Mouse (Mus musculus) MEL (cell line): ENCODE measurements around the gene Kcnmb2. TPM values are rescaled to one million over a fixed set of nuclear protein-coding genes. Genes with fewer than 3 reads are reported as not detected.

Experiments
- DNase-seq: peaks from one replicate; pipeline ENCODE4 v3.0.0; 2011; ENCODE audit warnings: low read depth, low spot score
- H3K27ac ChIP-seq: 2 replicates; pipeline ENCODE4 v1.5.1; 2012; ENCODE audit warnings: low read depth, mild to moderate bottlenecking, control low read depth, low read length, moderate library complexity; ENCODE audit not compliant: control insufficient read depth
- H3K27me3 ChIP-seq, 2 experiments: fragments of 150-350 bp in 1 of 2; sonication (generic) in 1 of 2; 2 replicates each; pipeline ENCODE4 v1.6.1; 2012; ENCODE audit warnings: low read length in 2 of 2, mild to moderate bottlenecking in 2 of 2, improper control_type of control experiment in 1 of 2, moderate library complexity in 1 of 2; ENCODE audit not compliant: insufficient read depth in 2 of 2, control insufficient read depth in 1 of 2
- H3K36me3 ChIP-seq, 2 experiments: 2 replicates each; pipeline ENCODE4 v1.6.1; 2012 to 2014; ENCODE audit warnings: low read length in 2 of 2, improper control_type of control experiment in 1 of 2, inconsistent platforms in 1 of 2, mild to moderate bottlenecking in 1 of 2; ENCODE audit not compliant: insufficient read depth in 2 of 2, control insufficient read depth in 1 of 2
- H3K4me1 ChIP-seq, 2 experiments: fragments of 150-350 bp in 1 of 2; sonication (generic) in 1 of 2; 2 replicates each; pipeline ENCODE4 v1.6.1; 2012; ENCODE audit warnings: low read length in 2 of 2, improper control_type of control experiment in 1 of 2, mild to moderate bottlenecking in 1 of 2; ENCODE audit not compliant: insufficient read depth in 2 of 2, control insufficient read depth in 1 of 2
- H3K4me3 ChIP-seq, 2 experiments: fragments of 150-350 bp in 1 of 2; sonication (generic) in 1 of 2; 2 replicates each; pipeline ENCODE4 v1.5.1; 2012; ENCODE audit warnings: low read depth in 2 of 2, low read length in 2 of 2, mild to moderate bottlenecking in 2 of 2, moderate library complexity in 2 of 2, control low read depth in 1 of 2, improper control_type of control experiment in 1 of 2; ENCODE audit not compliant: control insufficient read depth in 1 of 2, insufficient read depth in 1 of 2
- H3K79me2 ChIP-seq: 2 replicates; pipeline ENCODE4 v1.6.1; 2012; ENCODE audit warnings: mild to moderate bottlenecking, low read length, moderate library complexity; ENCODE audit not compliant: control insufficient read depth, poor library complexity, insufficient read depth
- H3K9ac ChIP-seq: 2 replicates; pipeline ENCODE4 v1.6.1; 2012; ENCODE audit warnings: low read depth, mild to moderate bottlenecking, control low read depth, low read length, moderate library complexity; ENCODE audit not compliant: control insufficient read depth, poor library complexity, severe bottlenecking
- H3K9me3 ChIP-seq: fragments of 150-350 bp; sonication (generic); replicated peaks from 2 replicates; pipeline ENCODE4 v1.6.1; 2012; ENCODE audit warnings: mild to moderate bottlenecking, low read length, improper control_type of control experiment, moderate library complexity; ENCODE audit not compliant: insufficient read depth
- CHD1 ChIP-seq: IDR thresholded peaks from 2 replicates; pipeline ENCODE4 v1.6.1; 2012; ENCODE audit warnings: low read depth, mild to moderate bottlenecking, inconsistent platforms, low read length, improper control_type of control experiment
- CHD2 ChIP-seq: IDR thresholded peaks from 2 replicates; pipeline ENCODE4 v1.6.1; 2011; ENCODE audit warnings: low read length, improper control_type of control experiment
- CTCF ChIP-seq, 3 experiments: IDR thresholded peaks in 2 of 3; conservative IDR thresholded peaks in 1 of 3; 2 replicates each; pipeline ENCODE4 v1.5.1; 2011 to 2012; ENCODE audit warnings: low read length in 3 of 3, low read depth in 2 of 3, mild to moderate bottlenecking in 2 of 3, improper control_type of control experiment in 1 of 3, inconsistent platforms in 1 of 3, mixed read lengths in 1 of 3, moderate library complexity in 1 of 3; ENCODE audit not compliant: control insufficient read depth in 1 of 3, insufficient read depth in 1 of 3, poor library complexity in 1 of 3, severe bottlenecking in 1 of 3
- E2F4 ChIP-seq: IDR thresholded peaks from 2 replicates; pipeline ENCODE4 v1.6.1; 2011; ENCODE audit warnings: low read depth, low read length, improper control_type of control experiment, borderline replicate concordance
- ELF1 ChIP-seq: IDR thresholded peaks from 2 replicates; pipeline ENCODE4 v1.6.1; 2014; ENCODE audit warnings: low read depth, mild to moderate bottlenecking, inconsistent platforms, low read length, improper control_type of control experiment, moderate library complexity
- EP300 ChIP-seq, 2 experiments: IDR thresholded peaks; 2 replicates each; pipeline ENCODE4 v1.6.1; 2011; ENCODE audit warnings: improper control_type of control experiment in 2 of 2, low read length in 2 of 2, low read depth in 1 of 2, mild to moderate bottlenecking in 1 of 2
- GABPA ChIP-seq: IDR thresholded peaks from 2 replicates; pipeline ENCODE4 v1.6.1; 2012; ENCODE audit warnings: low read depth, mild to moderate bottlenecking, inconsistent platforms, low read length, improper control_type of control experiment, moderate library complexity
- GATA1 ChIP-seq: IDR thresholded peaks from 2 replicates; pipeline ENCODE4 v1.6.1; 2011; ENCODE audit warnings: low read depth, low read length, improper control_type of control experiment
- JUND ChIP-seq: IDR thresholded peaks from 2 replicates; pipeline ENCODE4 v1.6.1; 2011; ENCODE audit warnings: low read depth, mild to moderate bottlenecking, improper control_type of control experiment, low read length
- MAFK ChIP-seq: IDR thresholded peaks from 2 replicates; pipeline ENCODE4 v1.6.1; 2011; ENCODE audit warnings: low read depth, mild to moderate bottlenecking, low read length, improper control_type of control experiment, borderline replicate concordance
- MAX ChIP-seq: IDR thresholded peaks from 2 replicates; pipeline ENCODE4 v1.6.1; 2011; ENCODE audit warnings: low read length, improper control_type of control experiment
- MAZ ChIP-seq: IDR thresholded peaks from 2 replicates; pipeline ENCODE4 v1.6.1; 2012; ENCODE audit warnings: low read depth, mild to moderate bottlenecking, inconsistent platforms, low read length, improper control_type of control experiment
- MEF2A ChIP-seq: IDR thresholded peaks from 2 replicates; pipeline ENCODE4 v1.6.1; 2014; ENCODE audit warnings: low read depth, mild to moderate bottlenecking, inconsistent platforms, low read length, improper control_type of control experiment; ENCODE audit not compliant: poor library complexity, insufficient replicate concordance, severe bottlenecking; ENCODE audit errors: extremely low read depth
- MXI1 ChIP-seq: IDR thresholded peaks from 2 replicates; pipeline ENCODE4 v1.6.1; 2011; ENCODE audit warnings: mild to moderate bottlenecking, low read depth, low read length, improper control_type of control experiment
- MYB ChIP-seq: IDR thresholded peaks from 2 replicates; pipeline ENCODE4 v1.6.1; 2011; ENCODE audit warnings: mild to moderate bottlenecking, low read depth, low read length, improper control_type of control experiment
- MYC ChIP-seq: IDR thresholded peaks from 2 replicates; pipeline ENCODE4 v1.6.1; 2011; ENCODE audit warnings: low read depth, mild to moderate bottlenecking, low read length, improper control_type of control experiment, moderate library complexity
- NELFE ChIP-seq: IDR thresholded peaks from 2 replicates; pipeline ENCODE4 v1.6.1; 2011; ENCODE audit warnings: low read depth, low read length, improper control_type of control experiment
- NRF1 ChIP-seq: IDR thresholded peaks from 2 replicates; pipeline ENCODE4 v1.6.1; 2014; ENCODE audit warnings: low read depth, mild to moderate bottlenecking, inconsistent platforms, low read length, improper control_type of control experiment, moderate library complexity; ENCODE audit not compliant: poor library complexity, insufficient read depth, severe bottlenecking
- POLR2AphosphoS2 ChIP-seq: IDR thresholded peaks from 2 replicates; pipeline ENCODE4 v1.6.1; 2011; ENCODE audit warnings: low read length, improper control_type of control experiment
- POLR2AphosphoS5 ChIP-seq: IDR thresholded peaks from 2 replicates; pipeline ENCODE4 v1.6.1; 2012; ENCODE audit warnings: low read depth, borderline replicate concordance, mild to moderate bottlenecking, inconsistent platforms, low read length, moderate library complexity, mixed read lengths
- RAD21 ChIP-seq: IDR thresholded peaks from 2 replicates; pipeline ENCODE4 v1.6.1; 2011; ENCODE audit warnings: mild to moderate bottlenecking, low read depth, low read length, improper control_type of control experiment
- RCOR1 ChIP-seq: IDR thresholded peaks from 2 replicates; pipeline ENCODE4 v1.6.1; 2012; ENCODE audit warnings: low read depth, mild to moderate bottlenecking, inconsistent platforms, low read length, improper control_type of control experiment
- SMC3 ChIP-seq: IDR thresholded peaks from 2 replicates; pipeline ENCODE4 v1.6.1; 2011; ENCODE audit warnings: low read depth, low read length, improper control_type of control experiment
- TBP ChIP-seq: IDR thresholded peaks from 2 replicates; pipeline ENCODE4 v1.8.0; 2011; ENCODE audit warnings: low read depth, low read length, improper control_type of control experiment
- TCF12 ChIP-seq: IDR thresholded peaks from 2 replicates; pipeline ENCODE4 v1.6.1; 2014; ENCODE audit warnings: low read depth, mild to moderate bottlenecking, inconsistent platforms, low read length, improper control_type of control experiment, moderate library complexity
- USF1 ChIP-seq: IDR thresholded peaks from 2 replicates; pipeline ENCODE4 v1.6.1; 2014; ENCODE audit warnings: low read depth, mild to moderate bottlenecking, inconsistent platforms, low read length, improper control_type of control experiment, moderate library complexity
- USF2 ChIP-seq, 2 experiments: IDR thresholded peaks; 2 replicates each; pipeline ENCODE4 v1.6.1; 2011 to 2012; ENCODE audit warnings: improper control_type of control experiment in 2 of 2, low read length in 2 of 2, borderline replicate concordance in 1 of 2, inconsistent platforms in 1 of 2, low read depth in 1 of 2, mild to moderate bottlenecking in 1 of 2; ENCODE audit not compliant: insufficient read depth in 1 of 2
- ZC3H11A ChIP-seq: IDR thresholded peaks from 2 replicates; pipeline ENCODE4 v1.6.1; 2012; ENCODE audit warnings: low read depth, mild to moderate bottlenecking, inconsistent platforms, low read length, improper control_type of control experiment
- ZKSCAN1 ChIP-seq: IDR thresholded peaks from 2 replicates; pipeline ENCODE4 v1.6.1; 2012; ENCODE audit warnings: low read depth, mild to moderate bottlenecking, inconsistent platforms, low read length, improper control_type of control experiment, moderate library complexity
- polyA plus RNA-seq, 2 experiments: library from polyadenylated mRNA; stranded (reverse) in 1 of 2; unstranded in 1 of 2; fragments of >175 nt in 1 of 2; fragments of >200 nt in 1 of 2; gene quantifications; 2 replicates each; pipeline versions ENCODE4 v1.2.1 to v1.2.4; 2012; ENCODE audit warnings: low replicate concordance in 2 of 2, low read depth in 1 of 2; ENCODE audit not compliant: insufficient read length in 2 of 2, insufficient read depth in 1 of 2, missing spikeins in 1 of 2
- total RNA-seq: library from RNA; depleted of rRNA; stranded (reverse); fragments of 300-350 nt; gene quantifications from 2 replicates; pipeline ENCODE4 v1.2.3, GENCODE M21; 2012

The Kcnmb2 gene
- total and polyA plus RNA-seq, 3 experiments: not detected

DNA sequence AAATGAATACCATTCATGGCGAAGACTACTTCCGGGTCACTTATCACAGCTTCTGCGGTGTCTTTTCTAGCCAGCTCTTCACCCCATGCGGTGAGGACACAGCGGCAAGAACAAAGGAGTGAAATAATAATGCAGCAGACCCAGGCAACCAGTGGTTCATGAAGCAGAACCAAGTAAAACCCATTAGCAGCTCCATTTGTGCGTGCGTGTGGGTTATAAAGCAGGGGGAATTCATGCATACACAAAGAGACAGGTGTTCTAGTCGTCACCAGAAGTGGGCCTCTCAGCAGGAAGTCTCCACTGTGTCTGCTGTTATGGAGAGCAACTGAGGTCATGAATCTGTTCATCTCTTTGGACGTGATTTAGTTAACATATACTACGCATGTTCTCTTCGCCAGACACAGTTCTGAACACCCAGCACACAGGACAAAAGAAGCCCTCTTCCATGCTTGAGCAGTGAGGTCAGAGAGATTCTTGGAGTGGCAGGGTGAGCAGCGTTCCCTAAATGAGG, 19.6 kb upstream of the Kcnmb2 start (continued):
- no peak for TF ChIP-seq MAX

GRCm38 (mm10) chr3:31892653-31893052, 9.7 kb upstream of the Kcnmb2 start:
- no peak overlapping the region for H3K4me3 ChIP-seq
- no peaks in the 10 kb centered on the region for H3K36me3 ChIP-seq
- TF ChIP-seq NELFE: no peak
- no peak for TF ChIP-seq MAFK
- no peak for TF ChIP-seq POLR2AphosphoS5
- no peak for TF ChIP-seq EP300 (IDR thresholded peaks at IDR 0.05; ENCODE audit: low read depth in 1 of 2, low read length in 2 of 2)
- no peak for TF ChIP-seq TCF12
- TF ChIP-seq RCOR1: no peak
- TF ChIP-seq CTCF (IDR thresholded peaks at IDR 0.05 in 2 of 3, conservative IDR thresholded peaks at IDR 0.05 in 1 of 3; ENCODE audit: control insufficient read depth in 1 of 3, insufficient read depth in 1 of 3, low read depth in 2 of 3, low read length in 3 of 3, poor library complexity in 1 of 3, severe bottlenecking in 1 of 3): no peak
- TF ChIP-seq TBP: no peak
- no peak for TF ChIP-seq CHD1
- no peak for TF ChIP-seq ZKSCAN1
- TF ChIP-seq MYB: no peak
- no peak for TF ChIP-seq RAD21
- no peak for TF ChIP-seq E2F4
- no peak for TF ChIP-seq JUND
- no peak for TF ChIP-seq USF1
- TF ChIP-seq MYC: no peak
- TF ChIP-seq GATA1: no peak
- TF ChIP-seq ELF1: no peak
- no peak for TF ChIP-seq POLR2AphosphoS2
- no peak for TF ChIP-seq MEF2A
- H3K4me1 ChIP-seq: no peaks in the 10 kb centered on the region
- DNase-seq: no peak
- H3K79me2 ChIP-seq: no peaks in the 10 kb centered on the region
- no peaks in the 10 kb centered on the region for H3K9me3 ChIP-seq
- no peak overlapping the region for H3K9ac ChIP-seq
- no peaks in the 10 kb centered on the region for H3K27me3 ChIP-seq
- no peak overlapping the region for H3K27ac ChIP-seq

GRCm38 (mm10) chr3:31903506-31903905, 1.2 kb downstream of the Kcnmb2 start:
- Histone ChIP-seq H3K79me2 (no peaks in the 10 kb centered on the region), H3K9me3 (no peaks in the 10 kb centered on the region), H3K4me3 (no peak overlapping the region), H3K27me3 (no peaks in the 10 kb centered on the region), H3K4me1 (no peaks in the 10 kb centered on the region), H3K9ac (no peak overlapping the region), H3K36me3 (no peaks in the 10 kb centered on the region), H3K27ac (no peak overlapping the region)
- no peak for TF ChIP-seq EP300 (IDR thresholded peaks at IDR 0.05; ENCODE audit: low read depth in 1 of 2, low read length in 2 of 2)
- TF ChIP-seq NRF1: no peak
- TF ChIP-seq RCOR1: no peak
- no peak for TF ChIP-seq GATA1
- no peak for TF ChIP-seq USF2 (IDR thresholded peaks at IDR 0.05; ENCODE audit: borderline replicate concordance in 1 of 2, insufficient read depth in 1 of 2, low read depth in 1 of 2, low read length in 2 of 2)
- no peak for TF ChIP-seq SMC3
- no peak for TF ChIP-seq MXI1
- no peak for TF ChIP-seq ZC3H11A
- no peak for TF ChIP-seq MYB
- no peak for TF ChIP-seq CHD2
- TF ChIP-seq POLR2AphosphoS2: no peak
- TF ChIP-seq GABPA: no peak
- TF ChIP-seq ZKSCAN1: no peak
- no peak for TF ChIP-seq POLR2AphosphoS5
- TF ChIP-seq MAZ: no peak
- no peak for DNase-seq
